7 mouse cellular contexts compared by ENCODE assay signal in the genomic region with DNA sequence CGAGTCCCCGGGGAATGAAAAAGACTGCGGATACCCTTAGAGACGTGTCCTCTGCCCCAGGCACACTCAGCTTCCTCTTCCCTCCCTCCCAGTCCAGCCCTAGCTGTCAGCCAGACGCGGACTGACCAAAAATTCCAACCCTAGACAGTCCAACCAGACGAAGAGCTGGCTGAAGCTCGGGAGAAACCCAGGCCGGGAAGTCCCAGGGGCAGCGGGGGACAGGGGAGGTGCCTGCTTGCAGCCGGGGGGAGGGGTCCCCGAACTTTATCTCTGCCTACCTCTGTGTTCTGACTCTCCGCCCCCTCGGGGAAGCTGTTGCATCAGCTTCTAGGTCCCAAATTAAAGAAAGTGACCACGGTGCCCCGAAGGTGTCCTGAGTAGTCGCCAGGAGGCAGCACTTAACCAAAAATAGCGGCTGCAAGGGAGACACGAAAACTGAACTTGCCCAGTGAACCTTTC. TPM values are rescaled to one million over a fixed set of nuclear protein-coding genes. Genes with fewer than 3 reads are reported as not detected.
A peak's percentile ranks its signal among the peaks of the same experiment; 100 is the strongest.
DNase-seq lines count a peak whose midpoint lies in the region; ATAC-seq and TF ChIP-seq lines count a peak whose summit lies in the region.

A gene (minus strand): TSS at position 158 of the 459 bp plus-strand sequence.

- peak within 1 kb of the TSS; percentile 77 for H3K27ac ChIP-seq in CH12.LX (ENCODE audit: insufficient read depth, low read depth)
- H3K27ac ChIP-seq in limb, embryonic 10.5 days: peak within 1 kb of the TSS; percentile 38; the same call in 1 of the 2 replicates
- no peak within 1 kb of the TSS for H3K27ac ChIP-seq in midbrain, postnatal 0 days (ENCODE audit: low read depth, low read length)

- TF ChIP-seq EP300 in CH12.LX (IDR thresholded peaks at IDR 0.05; ENCODE audit: low read length): no peak

- 0 out of 2 replicates have a peak, but pooled peaks cover 5% of the 10 kb centered on the region for H3K79me2 ChIP-seq in CH12.LX (replicated peaks; ENCODE audit: control insufficient read depth, extremely low read depth, insufficient read depth, poor library complexity, severe bottlenecking)

- 6% methylated on average over 19 of the region's 19 CpGs for WGBS in limb, embryonic 10.5 days
- WGBS in midbrain, postnatal 0 days: 9% methylated on average over 19 of the region's 19 CpGs

- TF ChIP-seq RAD21 in CH12.LX (IDR thresholded peaks at IDR 0.05; ENCODE audit: low read depth, low read length): peak; percentile 76

- H3K4me3 ChIP-seq in CH12.LX (replicated peaks in 1 of 3; ENCODE audit: low read depth in 2 of 3, low read length in 2 of 3, poor library complexity in 1 of 3): peak within 1 kb of the TSS; percentile 13 to 64 (median 48)
- H3K4me3 ChIP-seq in erythroblast, embryonic 14.5 days (replicated peaks): peak within 1 kb of the TSS; percentile 43
- peak within 1 kb of the TSS; percentile 34 for H3K4me3 ChIP-seq in limb, embryonic 10.5 days
- no peak within 1 kb of the TSS for H3K4me3 ChIP-seq in midbrain, postnatal 0 days (ENCODE audit: low read depth, low read length)

- TF ChIP-seq POLR2A in CH12.LX (IDR thresholded peaks at IDR 0.05; ENCODE audit: low read depth, low read length): peak; percentile 49; the same call in 1 of the 2 replicates

- H3K36me3 ChIP-seq in CH12.LX (replicated peaks in 1 of 2; ENCODE audit: control insufficient read depth in 1 of 2, insufficient read depth in 1 of 2, low read length in 1 of 2): no peaks in the 10 kb centered on the region
- H3K36me3 ChIP-seq in erythroblast, embryonic 14.5 days (ENCODE audit: control insufficient read depth): no peaks in the 10 kb centered on the region
- H3K36me3 ChIP-seq in limb, embryonic 10.5 days: no peaks in the 10 kb centered on the region
- no peaks in the 10 kb centered on the region for H3K36me3 ChIP-seq in midbrain, postnatal 0 days (ENCODE audit: insufficient read depth, low read length)

- DNase-seq in 416B (ENCODE audit: low read depth) (peak; percentile 81), CH12.LX (ENCODE audit: extremely low read depth) (peak; percentile 64)
- peak; percentile 58 for DNase-seq in limb, embryonic 10.5 days (ENCODE audit: low spot score)
- DNase-seq in midbrain, postnatal 0 days (ENCODE audit: low spot score): no peak
- no peak for DNase-seq in cerebellum, adult 18-20 months
- DNase-seq in thymus, adult 18-20 months: no peak

- no peaks in the 10 kb centered on the region for H3K9me3 ChIP-seq in CH12.LX (replicated peaks; ENCODE audit: low read length)
- no peaks in the 10 kb centered on the region for H3K9me3 ChIP-seq in erythroblast, embryonic 14.5 days (ENCODE audit: control insufficient read depth, low read length)
- H3K9me3 ChIP-seq in limb, embryonic 10.5 days (replicated peaks): no peaks in the 10 kb centered on the region
- no peaks in the 10 kb centered on the region for H3K9me3 ChIP-seq in midbrain, postnatal 0 days (ENCODE audit: low read length)

- H3K4me1 ChIP-seq in CH12.LX (ENCODE audit: control insufficient read depth in 1 of 2, insufficient read depth in 2 of 2): peaks cover 0 to 41% of the 10 kb centered on the region in 2 experiments; a peak in 2 of 4 replicates
- peaks cover 16% of the 10 kb centered on the region for H3K4me1 ChIP-seq in erythroblast, embryonic 14.5 days (ENCODE audit: control insufficient read depth)
- peaks cover 40% of the 10 kb centered on the region for H3K4me1 ChIP-seq in limb, embryonic 10.5 days
- no peaks in the 10 kb centered on the region for H3K4me1 ChIP-seq in midbrain, postnatal 0 days (ENCODE audit: insufficient read depth, low read length)

- peak in 1 of 2 experiments; percentile 93; a peak in 2 of 4 replicates for TF ChIP-seq CTCF in CH12.LX (conservative IDR thresholded peaks at IDR 0.05 in 1 of 2, IDR thresholded peaks at IDR 0.05 in 1 of 2; ENCODE audit: low read depth in 2 of 2, low read length in 2 of 2)
- peak; percentile 34 for TF ChIP-seq CTCF in midbrain, postnatal 0 days (IDR thresholded peaks at IDR 0.05)

- peak within 1 kb of the TSS; percentile 89 for H3K9ac ChIP-seq in CH12.LX (ENCODE audit: insufficient read depth, low read depth)
- H3K9ac ChIP-seq in midbrain, postnatal 0 days (replicated peaks; ENCODE audit: low read length, poor library complexity, severe bottlenecking): no peak within 1 kb of the TSS

- ATAC-seq in midbrain, postnatal 0 days (ENCODE audit: low FRiP score): no peak

- peak within 1 kb of the TSS; percentile 12; the same call in 1 of the 2 replicates for H3K4me2 ChIP-seq in CH12.LX (ENCODE audit: insufficient read depth, low read depth, poor library complexity, severe bottlenecking)
- no peak within 1 kb of the TSS for H3K4me2 ChIP-seq in midbrain, postnatal 0 days (ENCODE audit: low read depth, low read length, poor library complexity, severe bottlenecking)

- dilution Hi-C loops in CH12.LX (cut with MboI; ENCODE audit: extremely low pct_ligation_motif_present, extremely low pct_unique_long_range_greater_than_20kb, low sequenced_read_pairs): no loop called here

- H3K27me3 ChIP-seq in CH12.LX (replicated peaks): no peaks in the 10 kb centered on the region
- peaks cover 12% of the 10 kb centered on the region for H3K27me3 ChIP-seq in erythroblast, embryonic 14.5 days (ENCODE audit: control insufficient read depth)
- H3K27me3 ChIP-seq in limb, embryonic 10.5 days (ENCODE audit: low read depth, poor library complexity, severe bottlenecking): peaks cover 19% of the 10 kb centered on the region
- H3K27me3 ChIP-seq in midbrain, postnatal 0 days (ENCODE audit: insufficient read depth, low read length): 0 out of 2 replicates have a peak, but pooled peaks cover 5% of the 10 kb centered on the region

- in situ Hi-C loops in CH12.LX (cut with MboI; ENCODE audit: low pct_ligation_motif_present, low pct_unique_long_range_greater_than_20kb, low sequenced_read_pairs): loop anchor here (5.0 to 25.0 kb wide), 2 partner anchors 35 to 355 kb away; no protein-coding TSS in a partner anchor

TF ChIP-seq in CH12.LX, 34 proteins besides CTCF, POLR2A, EP300 and RAD21 (continues in another document):
- TF ChIP-seq E2F4 (IDR thresholded peaks at IDR 0.05; ENCODE audit: insufficient replicate concordance, low read depth, low read length) (no peak), TCF12 (IDR thresholded peaks at IDR 0.05; ENCODE audit: low read depth, low read length) (peak; percentile 46; the same call in 1 of the 2 replicates), ZNF384 (IDR thresholded peaks at IDR 0.05; ENCODE audit: low read depth, low read length) (no peak), ELF1 (IDR thresholded peaks at IDR 0.05; ENCODE audit: low read depth, low read length) (no peak), NRF1 (IDR thresholded peaks at IDR 0.05; ENCODE audit: low read depth, low read length) (no peak), SMC3 (IDR thresholded peaks at IDR 0.05; ENCODE audit: low read depth, low read length) (peak; percentile 85), BHLHE40 (IDR thresholded peaks at IDR 0.05; ENCODE audit: low read depth, low read length) (0 out of 2 replicates have a peak, but pooled peaks have one; percentile 8), CHD1 (IDR thresholded peaks at IDR 0.05; ENCODE audit: low read depth, low read length) (no peak), MEF2A (IDR thresholded peaks at IDR 0.05; ENCODE audit: borderline replicate concordance, low read depth, low read length) (no peak), NELFE (IDR thresholded peaks at IDR 0.05; ENCODE audit: low read depth, low read length) (no peak), RCOR1 (conservative IDR thresholded peaks at IDR 0.05; ENCODE audit: low read depth, low read length) (no peak), HCFC1 (IDR thresholded peaks at IDR 0.05; ENCODE audit: low read depth, low read length) (peak; percentile 35), ETS1 (conservative IDR thresholded peaks at IDR 0.05; ENCODE audit: low read depth, low read length) (no peak), JUND (conservative IDR thresholded peaks at IDR 0.05; ENCODE audit: low read depth, low read length) (no peak), MXI1 (IDR thresholded peaks at IDR 0.05; ENCODE audit: low read depth, low read length) (no peak), JUN (IDR thresholded peaks at IDR 0.05; ENCODE audit: insufficient read depth, low read depth, low read length) (no peak), USF1 (IDR thresholded peaks at IDR 0.05; ENCODE audit: low read depth, low read length) (no peak), MAFK (IDR thresholded peaks at IDR 0.05; ENCODE audit: insufficient replicate concordance, low read length) (no peak), TBP (conservative IDR thresholded peaks at IDR 0.05; ENCODE audit: low read depth, low read length) (no peak), ZC3H11A (IDR thresholded peaks at IDR 0.05; ENCODE audit: low read depth, low read length) (no peak), SIN3A (IDR thresholded peaks at IDR 0.05; ENCODE audit: low read length) (0 out of 2 replicates have a peak, but pooled peaks have one; percentile 16), UBTF (IDR thresholded peaks at IDR 0.05; ENCODE audit: low read depth, low read length) (no peak), GABPA (IDR thresholded peaks at IDR 0.05; ENCODE audit: insufficient replicate concordance, low read depth, low read length) (no peak), ZKSCAN1 (IDR thresholded peaks at IDR 0.05; ENCODE audit: borderline replicate concordance, low read depth, low read length) (no peak), IRF4 (IDR thresholded peaks at IDR 0.05; ENCODE audit: low read depth, low read length) (0 out of 2 replicates have a peak, but pooled peaks have one; percentile 46), POLR2AphosphoS2 (IDR thresholded peaks at IDR 0.05; ENCODE audit: low read depth, low read length) (no peak), ZMIZ1 (IDR thresholded peaks at IDR 0.05; ENCODE audit: low read depth, low read length) (no peak), PAX5 (IDR thresholded peaks at IDR 0.05; ENCODE audit: low read length) (no peak), MYC (IDR thresholded peaks at IDR 0.05; ENCODE audit: low read depth, low read length) (peak; percentile 74; the same call in 1 of the 2 replicates), MAZ (IDR thresholded peaks at IDR 0.05; ENCODE audit: low read depth, low read length) (peak; percentile 64), USF2 (conservative IDR thresholded peaks at IDR 0.05; ENCODE audit: low read depth, low read length) (no peak), CHD2 (IDR thresholded peaks at IDR 0.05; ENCODE audit: low read length) (no peak)

RNA-seq across cellular contexts. Expression of the gene that starts here (rescaled TPM):
- total RNA-seq in CH12.LX (2012; rRNA removed) (43.3 and 50.4 TPM in 2 replicates), CH12.LX (2014; rRNA removed) (23.8 and 27.8 TPM in 2 replicates)
- 40.0 and 45.4 TPM in 2 replicates for polyA plus RNA-seq in CH12.LX (2012; ENCODE audit: insufficient read length, low read depth)
- polyA plus RNA-seq in erythroblast, embryonic 14.5 days (2012): 0.06 TPM in 1 of 2 replicates, not detected in the other
- polyA plus RNA-seq in limb, embryonic 10.5 days (2016; fragmentation: Nextera tagmentation; extraction: Ambion mirVana): 2.3 and 3.1 TPM in 2 replicates
- 3.9 and 7.7 TPM in 2 replicates for total RNA-seq in midbrain, postnatal 0 days (2014; rRNA removed)
- 2.4 and 2.9 TPM in 2 replicates for polyA plus RNA-seq in midbrain, postnatal 0 days (2015; fragmentation: Nextera tagmentation; extraction: Ambion mirVana)

Comparison
In these comparisons a context has a peak if more than half of its experiments do, and no peak if none do; other contexts are left out.
1. RNA of the gene that starts here (polyA plus RNA-seq): 40.0 to 45.4 TPM in CH12.LX; 2.3 to 3.1 TPM in limb, embryonic 10.5 days, 2.4 to 2.9 TPM in midbrain, postnatal 0 days and 0.06 TPM in erythroblast, embryonic 14.5 days; every median in the first group is over 10 times any median in the second.
2. DNase-seq: peak in 416B (single experiment), CH12.LX (single experiment) and limb, embryonic 10.5 days (single experiment); none in midbrain, postnatal 0 days (single experiment), cerebellum, adult 18-20 months (0 of 2) and thymus, adult 18-20 months (0 of 2).